Mouse (Mus musculus): ENCODE data around the gene Prox2. TPM values are rescaled to one million over a fixed set of nuclear protein-coding genes. Genes with fewer than 3 reads are reported as not detected.

The Prox2 gene
- 3.6 and 4.1 TPM in 2 replicates for polyA plus RNA-seq (2012; rRNA removed; ENCODE audit: low replicate concordance)

GRCm38 (mm10) chr12:85110698-85111592, at the start of gene Prox2, which contains the start of gene Dlst:
Gene Prox2 (minus strand): TSS chr12:85110759.
Gene Dlst (plus strand): TSS chr12:85110833.

GRCm38 (mm10) chr12:85151002-85151774, 40.6 kb upstream of the Prox2 start, which contains the start of gene Rps6kl1:
Gene Rps6kl1 (minus strand): TSS chr12:85151264.

Other genes starting within 250 kb of the Prox2 start
- gene Ltbp2, start 234.2 kb downstream of the Prox2 start, polyA plus RNA-seq (2012; rRNA removed; ENCODE audit: low replicate concordance), result 33.4 and 77.4 TPM in 2 replicates
- gene Fcf1, start 139.9 kb downstream of the Prox2 start, polyA plus RNA-seq (2012; rRNA removed; ENCODE audit: low replicate concordance), result 24.6 and 67.8 TPM in 2 replicates
- 26.1 and 41.4 TPM in 2 replicates for gene Arel1, start 139.9 kb downstream of the Prox2 start, polyA plus RNA-seq (2012; rRNA removed; ENCODE audit: low replicate concordance)
- 10.8 and 16.1 TPM in 2 replicates for gene Ylpm1, start 114.4 kb downstream of the Prox2 start, polyA plus RNA-seq (2012; rRNA removed; ENCODE audit: low replicate concordance)
- 115 and 212 TPM in 2 replicates for gene Dlst, start 74 bp upstream of the Prox2 start, polyA plus RNA-seq (2012; rRNA removed; ENCODE audit: low replicate concordance)
- gene Rps6kl1, start 40.5 kb upstream of the Prox2 start, polyA plus RNA-seq (2012; rRNA removed; ENCODE audit: low replicate concordance), result 2.2 and 2.7 TPM in 2 replicates
- 2.6 and 4.5 TPM in 2 replicates for gene Pgf, start 67.0 kb upstream of the Prox2 start, polyA plus RNA-seq (2012; rRNA removed; ENCODE audit: low replicate concordance)
- gene Eif2b2, start 108.7 kb upstream of the Prox2 start, polyA plus RNA-seq (2012; rRNA removed; ENCODE audit: low replicate concordance), result 92.9 and 109 TPM in 2 replicates
- 3.1 and 5.8 TPM in 2 replicates for gene Mlh3, start 159.8 kb upstream of the Prox2 start, polyA plus RNA-seq (2012; rRNA removed; ENCODE audit: low replicate concordance)
- 5.3 and 7.1 TPM in 2 replicates for gene Acyp1, start 177.7 kb upstream of the Prox2 start, polyA plus RNA-seq (2012; rRNA removed; ENCODE audit: low replicate concordance)
- gene Zc2hc1c, start 177.8 kb upstream of the Prox2 start, polyA plus RNA-seq (2012; rRNA removed; ENCODE audit: low replicate concordance), result 0.18 and 0.46 TPM in 2 replicates
- gene Nek9, start 228.6 kb upstream of the Prox2 start, polyA plus RNA-seq (2012; rRNA removed; ENCODE audit: low replicate concordance), result 26.1 and 36.5 TPM in 2 replicates

All from mammary gland, adult 2 months (tissue).